Mouse (Mus musculus): Measurements from ENCODE around the gene Tbata.

- TF ChIP-seq CTCF (conservative IDR thresholded peaks at IDR 0.05; ENCODE audit: low read length) (no peak), NANOG (IDR thresholded peaks at IDR 0.05; ENCODE audit: borderline replicate concordance, low read length) (no peak)
These were observed 37.7 kb upstream of the Tbata start for GRCm38 (mm10) chr10:61134041-61134440.

All from E14TG2a.4 (cell line).